Mouse (Mus musculus) testis, adult 2 months (tissue): Measurements from ENCODE around the gene Jdp2. TPM values are rescaled to one million over a fixed set of nuclear protein-coding genes. Genes with fewer than 3 reads are reported as not detected.
"Not testable (repeated sequence)": the region's sequence is repeated elsewhere in the genome, so short reads cannot be mapped to it uniquely, and the experiment has no call there.

Source experiments
- H3K27ac ChIP-seq: fragments of 200-500 bp; 2 replicates; pipeline ENCODE4 v1.5.1; 2012; ENCODE audit warnings: low read depth, low read length; ENCODE audit not compliant: control insufficient read depth, insufficient read depth
- H3K27me3 ChIP-seq: fragments of 200-500 bp; 2 replicates; pipeline ENCODE4 v1.6.1; 2012; ENCODE audit warnings: mild to moderate bottlenecking, low read length, moderate library complexity; ENCODE audit not compliant: control insufficient read depth, insufficient read depth
- H3K36me3 ChIP-seq: fragments of 200-500 bp; 2 replicates; pipeline ENCODE4 v1.6.1; 2012; ENCODE audit warnings: mild to moderate bottlenecking, low read length; ENCODE audit not compliant: control insufficient read depth, insufficient read depth
- H3K4me1 ChIP-seq: fragments of 200-500 bp; 2 replicates; pipeline ENCODE4 v1.6.1; 2012; ENCODE audit warnings: low read length; ENCODE audit not compliant: control insufficient read depth, insufficient read depth
- H3K4me3 ChIP-seq: fragments of 200-500 bp; 2 replicates; pipeline ENCODE4 v1.5.1; 2012; ENCODE audit warnings: low read depth, mild to moderate bottlenecking, low read length, moderate library complexity, mixed read lengths; ENCODE audit not compliant: control insufficient read depth
- CTCF ChIP-seq: fragments of 200-500 bp; IDR thresholded peaks from 2 replicates; pipeline ENCODE4 v1.5.1; 2012; ENCODE audit warnings: low read depth, mild to moderate bottlenecking, inconsistent platforms, low read length, moderate library complexity; ENCODE audit not compliant: control insufficient read depth, insufficient read depth, insufficient replicate concordance
- POLR2A ChIP-seq: fragments of 200-500 bp; IDR thresholded peaks from 2 replicates; pipeline ENCODE4 v1.6.1; 2012; ENCODE audit warnings: low read depth, mild to moderate bottlenecking, inconsistent platforms, low read length, moderate library complexity; ENCODE audit not compliant: control insufficient read depth
- polyA plus RNA-seq: library from polyadenylated mRNA; depleted of rRNA; stranded (reverse); fragments of >200 nt; gene quantifications from 2 replicates; pipeline ENCODE4 v1.2.3, GENCODE M21; 2012

The Jdp2 gene
- polyA plus RNA-seq, 1 experiment, result 0.81 TPM

- H3K27me3 ChIP-seq, result no peaks in the 10 kb centered on the region
- H3K4me1 ChIP-seq, result no peaks in the 10 kb centered on the region
- TF ChIP-seq CTCF, result no peak
- TF ChIP-seq POLR2A, result no peak
- H3K27ac ChIP-seq, result no peak overlapping the region
- H3K36me3 ChIP-seq, result no peaks in the 10 kb centered on the region
- no peak overlapping the region for H3K4me3 ChIP-seq
Measured at GRCm38 (mm10) chr12:85647955-85648354, 49.1 kb downstream of the Jdp2 start.

GRCm38 (mm10) chr12:85659319-85659718 lies 60.5 kb downstream of the Jdp2 start:
- TF ChIP-seq CTCF (no peak), POLR2A (no peak)
- H3K27ac ChIP-seq, result no peak overlapping the region
- no peaks in the 10 kb centered on the region for H3K4me1 ChIP-seq
- no peak overlapping the region for H3K4me3 ChIP-seq
- no peaks in the 10 kb centered on the region for H3K27me3 ChIP-seq
- H3K36me3 ChIP-seq, result no peaks in the 10 kb centered on the region

- H3K4me1 ChIP-seq, result no peaks in the 10 kb centered on the region
- no peak for TF ChIP-seq POLR2A
- no peak for TF ChIP-seq CTCF
Measured at GRCm38 (mm10) chr12:85660855-85661254, 62.0 kb downstream of the Jdp2 start.

GRCm38 (mm10) chr12:85662232-85662631 lies 63.4 kb downstream of the Jdp2 start:
- H3K4me1 ChIP-seq, H3K4me3 ChIP-seq, H3K27ac ChIP-seq, H3K36me3 ChIP-seq, H3K27me3 ChIP-seq: not testable (repeated sequence)

More at GRCm38 (mm10) chr12:85660855-85661254, 62.0 kb downstream of the Jdp2 start:
- H3K4me3 ChIP-seq, result no peak overlapping the region
- H3K27ac ChIP-seq, result no peak overlapping the region
- H3K36me3 ChIP-seq, result no peaks in the 10 kb centered on the region
- H3K27me3 ChIP-seq, result no peaks in the 10 kb centered on the region

GRCm38 (mm10) chr12:85662896-85663295 lies 64.1 kb downstream of the Jdp2 start:
- Histone ChIP-seq H3K4me3 (no peak overlapping the region), H3K27ac (no peak overlapping the region), H3K36me3 (no peaks in the 10 kb centered on the region), H3K4me1 (no peaks in the 10 kb centered on the region), H3K27me3 (no peaks in the 10 kb centered on the region)
- TF ChIP-seq POLR2A (no peak), CTCF (peak; percentile 63; the same call in 1 of the 2 replicates)

GRCm38 (mm10) chr12:85666112-85666511 lies 67.3 kb downstream of the Jdp2 start:
- Histone ChIP-seq H3K4me1 (no peaks in the 10 kb centered on the region), H3K4me3 (no peak overlapping the region)
- TF ChIP-seq POLR2A (no peak), CTCF (no peak)

GRCm38 (mm10) chr12:85667071-85667470 lies 68.2 kb downstream of the Jdp2 start:
- no peaks in the 10 kb centered on the region for H3K4me1 ChIP-seq
- TF ChIP-seq POLR2A (no peak), CTCF (no peak)
- H3K27ac ChIP-seq, result no peak overlapping the region
- no peak overlapping the region for H3K4me3 ChIP-seq
- H3K27me3 ChIP-seq, result no peaks in the 10 kb centered on the region
- no peaks in the 10 kb centered on the region for H3K36me3 ChIP-seq

More at GRCm38 (mm10) chr12:85666112-85666511, 67.3 kb downstream of the Jdp2 start:
- H3K27me3 ChIP-seq, result no peaks in the 10 kb centered on the region
- H3K36me3 ChIP-seq, result no peaks in the 10 kb centered on the region
- H3K27ac ChIP-seq, result no peak overlapping the region

GRCm38 (mm10) chr12:85668696-85669095 lies 69.9 kb downstream of the Jdp2 start:
- H3K27ac ChIP-seq, result no peak overlapping the region

More at GRCm38 (mm10) chr12:85668696-85669095, 69.9 kb downstream of the Jdp2 start:
- Histone ChIP-seq H3K4me3 (no peak overlapping the region), H3K36me3 (no peaks in the 10 kb centered on the region), H3K27me3 (no peaks in the 10 kb centered on the region), H3K4me1 (no peaks in the 10 kb centered on the region)
- TF ChIP-seq POLR2A, result no peak
- no peak for TF ChIP-seq CTCF
